Mouse (Mus musculus) intestine, embryonic 14.5 days (tissue): ENCODE data around the gene Gm20532. TPM values are rescaled to one million over a fixed set of nuclear protein-coding genes. Genes with fewer than 3 reads are reported as not detected.
"Not testable (repeated sequence)": the region's sequence is repeated elsewhere in the genome, so short reads cannot be mapped to it uniquely, and the experiment has no call there.

Source experiments
- ATAC-seq: fragments of 200-750 bp; cut with Nextera tagmentation; replicated peaks from 2 replicates; pipeline ENCODE4 v1.8.0; 2017; ENCODE audit warnings: low read depth, moderate number of reproducible peaks, moderate TSS enrichment, moderate library complexity; ENCODE audit not compliant: low FRiP score, low TSS enrichment
- DNase-seq: peaks from one replicate; pipeline ENCODE4 v3.0.0-alpha.2; 2018; ENCODE audit warnings: low spot score
- H3K27ac ChIP-seq: fragments of 300-500 bp; sonication (generic); 2 replicates; pipeline ENCODE4 v1.5.1; 2014; ENCODE audit warnings: low read depth, mild to moderate bottlenecking, control low read depth
- H3K27me3 ChIP-seq: fragments of 300-500 bp; sonication (generic); replicated peaks from 2 replicates; pipeline ENCODE4 v1.6.1; 2014; ENCODE audit warnings: low read length, control low read depth; ENCODE audit not compliant: control insufficient read depth, insufficient read depth
- H3K36me3 ChIP-seq: fragments of 300-500 bp; sonication (generic); 2 replicates; pipeline ENCODE4 v1.6.1; 2014; ENCODE audit warnings: low read length, control low read depth; ENCODE audit not compliant: control insufficient read depth, insufficient read depth
- H3K4me1 ChIP-seq: fragments of 300-500 bp; sonication (generic); replicated peaks from 2 replicates; pipeline ENCODE4 v1.6.1; 2014; ENCODE audit warnings: low read length, control low read depth, mixed read lengths; ENCODE audit not compliant: control insufficient read depth, insufficient read depth
- H3K4me2 ChIP-seq: fragments of 300-500 bp; sonication (generic); 2 replicates; pipeline ENCODE4 v1.6.1; 2014; ENCODE audit warnings: low read length
- H3K4me3 ChIP-seq: fragments of 300-500 bp; sonication (generic); 2 replicates; pipeline ENCODE4 v1.5.1; 2014; ENCODE audit warnings: low read depth, low read length, control low read depth, mixed read lengths
- H3K9ac ChIP-seq: fragments of 300-500 bp; sonication (generic); 2 replicates; pipeline ENCODE4 v1.6.1; 2014; ENCODE audit warnings: mild to moderate bottlenecking, low read length
- H3K9me3 ChIP-seq: fragments of 300-500 bp; sonication (generic); 2 replicates; pipeline ENCODE4 v1.6.1; 2016; ENCODE audit warnings: low read length, control low read depth; ENCODE audit not compliant: control insufficient read depth
- WGBS: fragments of 180-500 bp; shearing (Covaris S2); extraction: QIAGEN DNeasy Blood & Tissue Kit; methylation state at CpG from one replicate; pipeline ENCODE4 v1.1.7; 2014; 5-methylcytosine and 5-hydroxymethylcytosine counted together
- microRNA counts: library from miRNA; unstranded; fragments of <30 nt; microRNA quantifications from one replicate; lab custom pipeline; 2016
- microRNA-seq: library from miRNA; unstranded; fragments of <30 nt; microRNA quantifications from one replicate; pipeline ENCODE4, GENCODE M21; 2016
- polyA plus RNA-seq: library from polyadenylated mRNA; unstranded; fragments of >200 nt; fragmentation: Nextera tagmentation; extraction: Ambion mirVana; gene quantifications from 2 replicates; pipeline ENCODE4 v1.2.1, GENCODE M21; 2014

Gm20532 gene
- polyA plus RNA-seq, 1 experiment from 2014 or later: not detected

- DNase-seq (no peak), ATAC-seq (no peak)
- no peaks in the 10 kb centered on the region for H3K27me3 ChIP-seq
- peak overlapping the region; percentile 25; the same call in 1 of the 2 replicates for H3K9ac ChIP-seq
- no peaks in the 10 kb centered on the region for H3K9me3 ChIP-seq
- H3K36me3 ChIP-seq: no peaks in the 10 kb centered on the region
- WGBS: 41% methylated on average over 29 of the region's 29 CpGs
- no peak overlapping the region for H3K27ac ChIP-seq
- no peaks in the 10 kb centered on the region for H3K4me1 ChIP-seq
- peak overlapping the region; percentile 24; the same call in 1 of the 2 replicates for H3K4me3 ChIP-seq
- H3K4me2 ChIP-seq: peak overlapping the region; percentile 60
Observed at GRCm38 (mm10) chr2:26661768-26662508, 75.5 kb downstream of the Gm20532 start.

DNA sequence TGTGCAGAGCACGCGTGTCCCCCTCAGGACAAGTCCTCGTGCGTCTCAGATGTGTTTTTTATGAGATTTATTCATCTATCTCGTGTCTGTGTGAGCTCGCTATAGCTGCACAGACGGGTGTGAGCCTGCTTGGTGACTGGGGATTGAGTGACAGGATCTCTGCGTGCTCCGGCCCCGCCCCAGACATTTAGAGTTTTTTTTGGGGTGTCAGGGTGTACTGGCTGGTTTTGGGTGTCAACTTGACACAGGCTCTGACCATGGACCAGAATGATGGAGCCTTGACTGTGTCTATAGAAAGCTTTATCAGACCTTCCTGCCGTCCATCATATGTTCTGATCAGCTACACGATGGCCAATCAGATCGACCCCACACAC is 76.1 kb downstream of the Gm20532 start:
- Histone ChIP-seq H3K9ac (no peak overlapping the region), H3K4me2 (no peak overlapping the region), H3K27me3 (no peaks in the 10 kb centered on the region), H3K36me3 (no peaks in the 10 kb centered on the region), H3K27ac (no peak overlapping the region), H3K4me3 (no peak overlapping the region), H3K4me1 (no peaks in the 10 kb centered on the region), H3K9me3 (no peaks in the 10 kb centered on the region)
- DNase-seq (no peak), ATAC-seq (no peak)
- 77% methylated on average over 13 of the region's 13 CpGs for WGBS

DNA sequence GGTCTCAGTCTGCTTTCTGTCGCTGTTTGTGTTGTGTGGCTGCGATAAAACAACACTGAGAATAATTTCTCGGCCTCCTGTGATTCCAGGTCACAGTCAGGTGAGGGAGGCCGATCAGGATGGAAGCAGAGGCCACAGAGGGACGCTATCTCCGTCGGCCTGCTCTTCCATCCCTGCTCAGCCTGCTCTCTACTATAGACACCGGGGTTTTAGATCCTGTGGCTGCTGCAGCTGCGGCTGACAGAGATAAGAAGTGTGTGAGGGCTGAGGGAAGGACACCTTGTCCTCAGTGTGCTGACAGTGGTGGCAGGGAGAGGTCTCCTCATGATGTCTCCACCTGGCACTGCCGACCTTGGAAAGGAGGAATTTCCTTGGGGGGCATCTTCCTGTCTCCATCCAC is 76.7 kb downstream of the Gm20532 start:
- Histone ChIP-seq H3K27me3 (no peaks in the 10 kb centered on the region), H3K4me2 (no peak overlapping the region), H3K27ac (no peak overlapping the region), H3K9me3 (no peaks in the 10 kb centered on the region), H3K36me3 (no peaks in the 10 kb centered on the region), H3K4me3 (no peak overlapping the region), H3K4me1 (no peaks in the 10 kb centered on the region), H3K9ac (no peak overlapping the region)
- ATAC-seq (no peak), DNase-seq (no peak)
- 72% methylated on average over 10 of the region's 10 CpGs for WGBS

- peak; percentile 74 for DNase-seq
- WGBS: 83% methylated on average over 1 of the region's 1 CpGs
- not testable (repeated sequence) for H3K27me3 ChIP-seq
Observed at GRCm38 (mm10) chr2:26663551-26663950, 77.1 kb downstream of the Gm20532 start.

DNA sequence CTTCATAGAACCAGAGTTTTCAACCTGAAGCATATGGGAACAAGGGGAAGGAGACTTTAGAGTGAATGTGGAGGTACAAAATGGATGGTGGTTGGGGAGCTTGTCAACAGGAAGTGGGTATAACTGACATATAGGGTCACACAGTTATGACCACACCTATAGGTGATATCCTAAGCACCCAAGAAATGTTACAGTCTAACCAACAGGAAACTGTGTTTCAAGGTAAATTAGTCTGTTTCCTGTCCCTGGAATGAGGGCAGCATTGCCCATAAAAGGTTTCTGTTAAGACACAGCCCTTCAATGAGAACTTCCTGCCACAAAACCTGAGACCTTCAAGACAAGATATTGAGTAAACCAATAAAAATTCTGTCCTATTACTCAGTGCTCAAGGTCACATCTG is 82.3 kb downstream of the Gm20532 start:
- Histone ChIP-seq H3K27ac (no peak overlapping the region), H3K27me3 (no peaks in the 10 kb centered on the region)

More at GRCm38 (mm10) chr2:26663551-26663950, 77.1 kb downstream of the Gm20532 start:
- H3K4me1 ChIP-seq, ATAC-seq, H3K9me3 ChIP-seq, H3K4me2 ChIP-seq, H3K4me3 ChIP-seq, H3K36me3 ChIP-seq, H3K9ac ChIP-seq, H3K27ac ChIP-seq: not testable (repeated sequence)

DNA sequence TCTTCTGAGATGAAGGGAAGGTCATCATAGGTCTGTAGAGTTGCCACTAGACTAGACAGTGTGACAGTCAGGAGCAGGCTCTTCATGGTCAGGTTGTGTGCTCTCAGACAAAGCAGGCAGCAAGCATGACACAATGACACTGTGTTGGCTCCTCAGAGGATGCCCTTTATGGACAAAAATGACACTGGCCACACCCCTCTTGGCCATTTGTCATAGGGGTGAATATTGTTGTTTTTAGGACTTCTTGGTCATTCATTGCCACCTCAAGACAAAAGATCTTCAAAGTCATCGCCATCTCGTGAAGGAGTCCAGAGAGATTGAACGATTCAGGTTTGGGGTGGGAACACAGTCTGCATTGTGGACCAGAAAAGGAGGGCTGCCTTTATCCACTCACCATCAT is 84.7 kb downstream of the Gm20532 start, which contains the start of gene Lcn4:
Lcn4 (minus strand) TSS at position 101 of the 400 bp plus-strand sequence.
- no peaks in the 10 kb centered on the region for H3K27me3 ChIP-seq
- DNase-seq: no peak
- H3K4me1 ChIP-seq: no peaks in the 10 kb centered on the region
- no peak within 1 kb of the TSS for H3K4me3 ChIP-seq
- ATAC-seq: no peak
- H3K9me3 ChIP-seq: no peaks in the 10 kb centered on the region
- H3K9ac ChIP-seq: no peak within 1 kb of the TSS
- 96% methylated on average over 3 of the region's 3 CpGs for WGBS
- H3K4me2 ChIP-seq: no peak within 1 kb of the TSS
- H3K27ac ChIP-seq: no peak within 1 kb of the TSS
- H3K36me3 ChIP-seq: no peaks in the 10 kb centered on the region

More for the DNA sequence above, 82.3 kb downstream of the Gm20532 start:
- ATAC-seq: no peak
- H3K9me3 ChIP-seq: no peaks in the 10 kb centered on the region
- H3K4me1 ChIP-seq: no peaks in the 10 kb centered on the region
- no peaks in the 10 kb centered on the region for H3K36me3 ChIP-seq
- no peak overlapping the region for H3K4me3 ChIP-seq
- H3K4me2 ChIP-seq: no peak overlapping the region
- H3K9ac ChIP-seq: no peak overlapping the region
- no peak for DNase-seq

MicroRNAs encoded within 50 kb of the gene (microRNA counts, 519-probe panel; counts per million panel counts)
- microRNA mmu-miR-126-3p (lab: Ali Mortazavi, UCI) (5,245 counts per million, percentile 90 among the panel's probes with 10 or more counts), microRNA mmu-miR-126-5p (lab: Ali Mortazavi, UCI) (4,237 counts per million, percentile 67 among the panel's probes with 10 or more counts)

Small RNAs within 50 kb of the gene (microRNA-seq; reads per million reads assigned to microRNA genes)
- 0.93 reads per million, percentile 6 among the genes with 10 or more reads in this experiment for gene Mir126a
- not detected for gene Mir126b

Other genes starting within 250 kb of the Gm20532 start
- 25.4 and 29.2 TPM in 2 replicates for gene Dnlz, start 234.5 kb upstream of the Gm20532 start, polyA plus RNA-seq
- 1.0 and 1.1 TPM in 2 replicates for gene Card9, start 225.7 kb upstream of the Gm20532 start, polyA plus RNA-seq
- 30.4 and 31.1 TPM in 2 replicates for gene Snapc4, start 206.0 kb upstream of the Gm20532 start, polyA plus RNA-seq
- gene Entr1, start 197.3 kb upstream of the Gm20532 start, polyA plus RNA-seq: 96.2 and 101 TPM in 2 replicates
- gene Pmpca, start 197.3 kb upstream of the Gm20532 start, polyA plus RNA-seq: 90.2 and 99.7 TPM in 2 replicates
- gene Inpp5e, start 177.4 kb upstream of the Gm20532 start, polyA plus RNA-seq: 18.4 and 22.8 TPM in 2 replicates
- gene Sec16a, start 141.4 kb upstream of the Gm20532 start, polyA plus RNA-seq: 33.7 and 39.8 TPM in 2 replicates
- gene Notch1, start 70.0 kb upstream of the Gm20532 start, polyA plus RNA-seq: 21.6 and 24.3 TPM in 2 replicates
- 129 and 135 TPM in 2 replicates for gene Egfl7, start 6.6 kb upstream of the Gm20532 start, polyA plus RNA-seq
- 47.5 and 53.8 TPM in 2 replicates for gene Agpat2, start 17.8 kb downstream of the Gm20532 start, polyA plus RNA-seq
- gene Fam69b, start 41.8 kb downstream of the Gm20532 start, polyA plus RNA-seq: 39.7 and 41.3 TPM in 2 replicates
- gene Lcn4, start 84.6 kb downstream of the Gm20532 start, polyA plus RNA-seq: not detected in 2 replicates